Mouse (Mus musculus) kidney, postnatal 0 days (tissue): ENCODE data around the gene Spty2d1. TPM values are rescaled to one million over a fixed set of nuclear protein-coding genes. Genes with fewer than 3 reads are reported as not detected.

ENCODE experiments used
- ATAC-seq: fragments of 200-750 bp; cut with Nextera tagmentation; replicated peaks from 2 replicates; pipeline ENCODE4 v1.8.0; 2017; ENCODE audit warnings: low read depth, moderate number of reproducible peaks, moderate TSS enrichment, moderate library complexity; ENCODE audit not compliant: low FRiP score
- DNase-seq: peaks from one replicate; pipeline ENCODE4 v3.0.0-alpha.2; 2016; ENCODE audit warnings: low spot score
- H3K27ac ChIP-seq: fragments of 300-500 bp; sonication (generic); 2 replicates; pipeline ENCODE4 v1.5.1; 2014; ENCODE audit warnings: mild to moderate bottlenecking
- H3K27me3 ChIP-seq: fragments of 300-500 bp; sonication (generic); 2 replicates; pipeline ENCODE4 v1.6.1; 2014; ENCODE audit warnings: low read length, mixed read lengths; ENCODE audit not compliant: insufficient read depth
- H3K36me3 ChIP-seq: fragments of 300-500 bp; sonication (generic); 2 replicates; pipeline ENCODE4 v1.6.1; 2014; ENCODE audit warnings: low read length, mixed read lengths; ENCODE audit not compliant: insufficient read depth
- H3K4me1 ChIP-seq: fragments of 300-500 bp; sonication (generic); replicated peaks from 2 replicates; pipeline ENCODE4 v1.6.1; 2014; ENCODE audit warnings: antibody characterized with exemption, low read length, mixed read lengths; ENCODE audit not compliant: insufficient read depth
- H3K4me2 ChIP-seq: fragments of 300-500 bp; sonication (generic); 2 replicates; pipeline ENCODE4 v1.6.1; 2014; ENCODE audit warnings: mild to moderate bottlenecking, low read length, moderate library complexity, mixed read lengths
- H3K4me3 ChIP-seq: fragments of 300-500 bp; sonication (generic); replicated peaks from 2 replicates; pipeline ENCODE4 v1.5.1; 2014; ENCODE audit warnings: low read depth, low read length
- H3K9ac ChIP-seq: fragments of 300-500 bp; sonication (generic); 2 replicates; pipeline ENCODE4 v1.6.1; 2014; ENCODE audit warnings: low read depth, low read length
- H3K9me3 ChIP-seq: fragments of 300-500 bp; sonication (generic); replicated peaks from 2 replicates; pipeline ENCODE4 v1.6.1; 2016; ENCODE audit warnings: low read length, inconsistent platforms, mixed read lengths
- CTCF ChIP-seq: IDR thresholded peaks from 2 replicates; pipeline ENCODE4 v1.5.1; 2016; ENCODE audit warnings: antibody characterized with exemption, low read depth, mild to moderate bottlenecking, moderate library complexity
- WGBS: fragments of 180-500 bp; shearing (Covaris S2); extraction: QIAGEN DNeasy Blood & Tissue Kit; methylation state at CpG from one replicate; pipeline ENCODE4 v1.1.7; 2014; 5-methylcytosine and 5-hydroxymethylcytosine counted together
- polyA plus RNA-seq: library from polyadenylated mRNA; unstranded; fragments of >200 nt; fragmentation: Nextera tagmentation; extraction: Ambion mirVana; gene quantifications from 2 replicates; pipeline ENCODE4 v1.2.1, GENCODE M21; 2015

The Spty2d1 gene
- polyA plus RNA-seq, 1 experiment from 2014 or later = 13.7 TPM

GRCm38 (mm10) chr7:47051404-47052151, 43.4 kb upstream of the Spty2d1 start:
- ATAC-seq = no peak
- H3K4me1 ChIP-seq = peaks cover 4% of the 10 kb centered on the region; the same call in 1 of the 2 replicates
- peak overlapping the region; percentile 94 for H3K27ac ChIP-seq
- peak overlapping the region; percentile 78; the same call in 1 of the 2 replicates for H3K9ac ChIP-seq
- 3% methylated on average over 2 of the region's 2 CpGs for WGBS
- TF ChIP-seq CTCF = no peak
- peak; percentile 90 for DNase-seq
- peak overlapping the region; percentile 87 for H3K4me2 ChIP-seq
- H3K36me3 ChIP-seq = peaks cover 4% of the 10 kb centered on the region; the same call in 1 of the 2 replicates
- no peaks in the 10 kb centered on the region for H3K27me3 ChIP-seq
- peak overlapping the region; percentile 71 for H3K4me3 ChIP-seq
- H3K9me3 ChIP-seq = no peaks in the 10 kb centered on the region

- Histone ChIP-seq H3K4me2 (peak overlapping the region; percentile 87), H3K9ac (peak overlapping the region; percentile 78), H3K36me3 (peaks cover 4% of the 10 kb centered on the region; the same call in 1 of the 2 replicates), H3K9me3 (no peaks in the 10 kb centered on the region), H3K4me3 (peak overlapping the region; percentile 71), H3K27me3 (no peaks in the 10 kb centered on the region), H3K27ac (peak overlapping the region; percentile 94), H3K4me1 (peaks cover 4% of the 10 kb centered on the region; the same call in 1 of the 2 replicates)
- under 1% methylated on average over 34 of the region's 34 CpGs for WGBS
- peak; percentile 85 for DNase-seq
- ATAC-seq = peak; percentile 79
- TF ChIP-seq CTCF = no peak
Measured at GRCm38 (mm10) chr7:47050766-47051165, 42.6 kb upstream of the Spty2d1 start.

GRCm38 (mm10) chr7:47050366-47050765, 42.2 kb upstream of the Spty2d1 start, which contains the start of gene Tmem86a:
Gene Tmem86a, plus strand, starts transcription at chr7:47050601.
- TF ChIP-seq CTCF = no peak
- no peaks in the 10 kb centered on the region for H3K27me3 ChIP-seq
- peak within 1 kb of the TSS; percentile 94 for H3K27ac ChIP-seq
- peak within 1 kb of the TSS; percentile 71 for H3K4me3 ChIP-seq
- WGBS = 0% methylated on average over 33 of the region's 33 CpGs
- H3K4me2 ChIP-seq = peak within 1 kb of the TSS; percentile 87
- ATAC-seq (peak; percentile 99), DNase-seq (peak; percentile 98)
- H3K9me3 ChIP-seq = no peaks in the 10 kb centered on the region
- H3K9ac ChIP-seq = peak within 1 kb of the TSS; percentile 78
- H3K4me1 ChIP-seq = peaks cover 4% of the 10 kb centered on the region; the same call in 1 of the 2 replicates
- H3K36me3 ChIP-seq = peaks cover 4% of the 10 kb centered on the region; the same call in 1 of the 2 replicates

- TF ChIP-seq CTCF = no peak
- no peaks in the 10 kb centered on the region for H3K27me3 ChIP-seq
- H3K4me2 ChIP-seq = no peak overlapping the region
- H3K9me3 ChIP-seq = no peaks in the 10 kb centered on the region
- peak; percentile 89 for DNase-seq
- H3K27ac ChIP-seq = peak overlapping the region; percentile 83
- peak; percentile 54 for ATAC-seq
- peaks cover 4% of the 10 kb centered on the region; the same call in 1 of the 2 replicates for H3K4me1 ChIP-seq
- no peak overlapping the region for H3K4me3 ChIP-seq
- 24% methylated on average over 6 of the region's 6 CpGs for WGBS
- H3K9ac ChIP-seq = no peak overlapping the region
- no peaks in the 10 kb centered on the region for H3K36me3 ChIP-seq
Measured at GRCm38 (mm10) chr7:47042823-47043490, 34.7 kb upstream of the Spty2d1 start.

GRCm38 (mm10) chr7:47042121-47042520, 33.9 kb upstream of the Spty2d1 start:
- TF ChIP-seq CTCF = no peak
- Histone ChIP-seq H3K9ac (no peak overlapping the region), H3K27me3 (no peaks in the 10 kb centered on the region), H3K9me3 (no peaks in the 10 kb centered on the region), H3K4me1 (peaks cover 4% of the 10 kb centered on the region; the same call in 1 of the 2 replicates), H3K36me3 (no peaks in the 10 kb centered on the region), H3K27ac (peak overlapping the region; percentile 83), H3K4me2 (no peak overlapping the region), H3K4me3 (no peak overlapping the region)
- WGBS = 73% methylated on average over 4 of the region's 4 CpGs
- DNase-seq = no peak
- peak; percentile 71 for ATAC-seq

- ATAC-seq (no peak), DNase-seq (no peak)
- Histone ChIP-seq H3K4me2 (no peak overlapping the region), H3K27me3 (no peaks in the 10 kb centered on the region), H3K9ac (no peak overlapping the region), H3K27ac (no peak overlapping the region), H3K36me3 (no peaks in the 10 kb centered on the region), H3K9me3 (no peaks in the 10 kb centered on the region), H3K4me1 (peaks cover 4% of the 10 kb centered on the region; the same call in 1 of the 2 replicates), H3K4me3 (no peak overlapping the region)
- no peak for TF ChIP-seq CTCF
- 73% methylated on average over 3 of the region's 3 CpGs for WGBS
Measured at GRCm38 (mm10) chr7:47041706-47042105, 33.5 kb upstream of the Spty2d1 start.
